Mouse (Mus musculus) v-Abl transformed pro-B cells (cell line): ENCODE results near the gene Trmt112.

ENCODE experiments used
- in situ Hi-C, 2 experiments: fragments of 400-800 bp; cut with MboI; formaldehyde crosslinking; loops; one replicate each; pipeline ENCODE4 v1.15.1; 2025; ENCODE audit not compliant: unreplicated experiment in 2 of 2

The Trmt112 gene

DNA sequence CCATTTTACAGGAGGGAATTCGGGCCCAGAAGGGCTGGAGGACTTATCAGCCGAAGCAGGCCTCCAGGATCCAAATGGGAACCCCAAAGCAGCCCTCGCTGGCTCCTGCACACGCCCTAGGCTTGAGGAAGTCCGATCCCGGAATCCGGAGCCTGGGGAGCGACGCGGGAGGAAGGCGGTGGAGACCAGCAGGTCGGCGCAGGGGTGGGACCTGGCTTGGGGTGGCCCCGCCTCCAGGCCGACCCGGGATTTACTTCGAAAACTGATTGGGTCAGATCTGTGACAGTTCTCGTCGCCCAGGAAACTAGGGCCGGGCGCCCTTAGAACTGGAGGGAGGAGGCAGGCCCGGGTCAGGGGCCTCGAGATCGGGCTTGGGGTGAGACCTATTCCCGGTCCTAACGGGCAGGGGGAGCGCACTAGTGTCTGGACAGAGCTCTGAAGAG lies 32.8 kb downstream of the Trmt112 start, which contains the start of gene Gpr137:
Gene Gpr137, minus strand, starts transcription at position 232 of the 443 bp plus-strand sequence.
- in situ Hi-C loops = no loop called here

DNA sequence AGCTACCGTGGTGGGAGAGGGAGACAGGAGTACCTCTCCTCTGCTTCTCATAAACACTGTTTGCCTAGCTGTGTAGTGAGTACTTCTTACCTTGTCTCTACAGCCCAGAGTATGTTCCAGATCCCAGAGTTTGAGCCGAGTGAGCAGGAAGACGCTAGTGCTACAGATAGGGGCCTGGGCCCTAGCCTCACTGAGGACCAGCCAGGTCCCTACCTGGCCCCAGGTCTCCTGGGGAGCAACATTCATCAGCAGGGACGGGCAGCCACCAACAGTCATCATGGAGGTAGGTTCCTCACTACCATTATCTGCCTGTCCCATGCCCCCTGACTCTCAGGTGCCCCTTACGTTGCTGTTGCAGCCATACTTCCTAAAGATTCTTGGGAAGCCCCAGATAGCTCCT lies 33.3 kb downstream of the Trmt112 start:
- in situ Hi-C loops = no loop called here

DNA sequence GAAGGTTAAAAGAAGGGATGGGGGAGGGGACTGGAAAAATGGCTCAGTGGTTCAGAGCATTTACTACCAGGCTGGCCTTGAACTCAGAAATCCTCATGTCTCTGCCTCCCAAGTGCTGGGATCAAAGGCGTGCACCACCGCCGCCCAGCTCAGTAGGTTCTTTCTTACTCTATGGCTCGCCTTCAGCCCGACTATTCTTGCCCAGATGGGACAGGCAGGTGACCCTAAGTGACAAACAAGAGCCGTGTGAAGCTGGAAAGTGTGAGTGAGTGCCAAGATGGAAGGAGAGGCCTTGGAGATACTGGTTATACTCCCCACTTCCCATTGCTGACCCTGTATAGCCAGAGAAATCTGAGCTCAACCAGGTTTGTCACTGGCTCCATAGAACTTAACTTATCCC lies 34.2 kb downstream of the Trmt112 start:
- in situ Hi-C loops = no loop called here

DNA sequence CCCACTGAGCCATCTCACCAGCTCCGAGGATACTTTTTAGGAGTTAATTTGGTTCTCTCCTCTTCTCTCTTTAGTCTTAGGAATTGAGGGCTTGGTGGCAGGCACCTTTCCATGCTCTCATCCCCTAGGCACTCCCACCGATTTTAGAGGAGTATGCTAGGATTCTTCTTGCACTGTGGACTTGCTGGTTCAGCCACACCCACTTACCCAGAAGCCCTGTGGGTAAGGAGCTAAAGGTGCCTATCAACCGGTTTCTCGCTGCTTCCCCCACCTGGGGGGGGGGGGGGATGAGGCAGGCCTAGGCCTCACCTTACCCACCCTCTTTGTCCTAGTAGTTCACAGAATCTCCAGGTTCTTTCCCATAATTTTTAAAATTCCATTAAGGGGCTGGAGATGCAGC lies 38.2 kb downstream of the Trmt112 start:
- in situ Hi-C loops = no loop called here

DNA sequence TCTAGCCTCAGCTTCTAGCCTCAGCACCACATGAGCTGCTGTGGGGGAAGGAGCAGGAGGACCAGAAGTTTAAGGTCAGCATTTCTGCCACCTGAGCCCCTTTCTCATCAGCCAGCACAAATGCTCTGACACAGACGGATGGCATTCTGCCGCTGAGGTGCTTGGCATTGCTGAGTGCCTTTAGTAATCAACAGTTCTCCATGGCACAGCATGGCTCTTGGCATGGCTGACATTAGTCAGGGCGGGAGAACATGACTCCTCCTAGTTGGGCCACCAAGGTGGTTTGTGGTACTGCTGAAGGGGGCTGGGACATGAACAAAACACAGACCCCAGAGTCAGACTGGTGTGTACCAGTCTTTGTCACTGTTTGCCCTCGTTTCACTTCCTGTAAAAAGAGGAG lies 38.7 kb downstream of the Trmt112 start:
- in situ Hi-C loops = no loop called here

DNA sequence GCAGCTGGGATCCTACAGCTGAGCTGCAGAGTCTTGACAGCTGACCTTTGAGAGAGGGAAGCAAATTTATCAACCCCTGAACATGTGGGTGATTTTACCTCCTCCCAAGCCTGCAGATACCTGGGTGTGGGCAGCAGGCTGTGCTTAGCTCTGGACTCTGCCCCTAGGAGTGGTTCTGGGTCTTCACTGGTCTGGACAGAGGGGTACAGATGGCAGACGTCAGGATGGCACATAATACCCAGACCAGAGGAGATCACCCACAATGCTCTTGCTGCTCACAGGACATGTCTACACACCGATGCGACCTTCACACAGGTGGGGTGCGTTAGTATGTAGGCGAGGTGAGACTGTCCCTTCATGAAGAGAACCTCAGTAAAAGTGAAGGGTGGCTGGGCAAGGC lies 40.0 kb downstream of the Trmt112 start:
- in situ Hi-C loops = no loop called here

DNA sequence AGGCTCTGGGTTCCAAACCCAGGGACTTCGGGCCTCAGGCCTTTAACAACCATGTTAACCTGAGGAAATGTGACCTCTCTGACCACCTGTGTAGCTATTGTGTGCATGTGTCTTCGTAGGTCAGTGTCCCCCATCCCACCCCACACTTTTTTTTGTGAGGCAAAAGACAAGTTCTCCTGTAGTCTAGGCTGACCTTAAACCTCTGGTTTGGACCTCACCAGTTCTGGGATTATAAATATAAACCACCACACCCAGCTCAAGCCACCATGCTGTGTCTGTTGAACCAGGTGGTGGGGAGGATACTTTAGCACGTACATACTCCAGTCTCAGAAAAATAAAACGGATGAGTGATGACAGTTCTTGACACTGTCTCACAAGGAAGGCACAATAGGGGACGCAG lies 40.5 kb downstream of the Trmt112 start:
- in situ Hi-C loops = no loop called here

DNA sequence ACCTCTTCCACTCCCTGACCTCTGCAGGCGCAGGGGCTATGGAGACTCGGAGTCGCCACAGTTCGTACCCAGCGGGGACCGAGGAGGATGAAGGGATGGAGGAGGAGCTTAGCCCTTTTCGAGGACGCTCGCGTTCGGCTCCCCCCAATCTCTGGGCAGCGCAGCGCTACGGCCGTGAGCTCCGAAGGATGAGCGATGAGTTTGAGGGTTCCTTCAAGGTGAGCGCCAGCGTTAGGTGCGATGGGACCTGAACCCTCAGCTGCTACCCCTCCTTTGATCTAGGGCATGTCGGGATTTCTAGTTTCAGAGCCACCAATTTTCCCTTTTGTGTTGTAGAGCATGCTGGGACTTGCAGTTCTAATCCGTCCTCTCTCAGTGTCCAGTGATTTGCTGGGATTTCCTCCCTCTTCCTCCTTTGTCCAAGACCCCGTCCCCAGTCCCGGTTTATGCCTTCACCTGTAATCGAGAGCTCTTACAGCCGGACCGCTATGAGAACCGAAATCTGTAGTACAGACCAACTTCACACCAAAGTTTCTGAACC lies 41.2 kb downstream of the Trmt112 start:
- in situ Hi-C loops = no loop called here

GRCm38 (mm10) chr19:6951381-6951968 lies 42.0 kb downstream of the Trmt112 start:
- in situ Hi-C loops = no loop called here

DNA sequence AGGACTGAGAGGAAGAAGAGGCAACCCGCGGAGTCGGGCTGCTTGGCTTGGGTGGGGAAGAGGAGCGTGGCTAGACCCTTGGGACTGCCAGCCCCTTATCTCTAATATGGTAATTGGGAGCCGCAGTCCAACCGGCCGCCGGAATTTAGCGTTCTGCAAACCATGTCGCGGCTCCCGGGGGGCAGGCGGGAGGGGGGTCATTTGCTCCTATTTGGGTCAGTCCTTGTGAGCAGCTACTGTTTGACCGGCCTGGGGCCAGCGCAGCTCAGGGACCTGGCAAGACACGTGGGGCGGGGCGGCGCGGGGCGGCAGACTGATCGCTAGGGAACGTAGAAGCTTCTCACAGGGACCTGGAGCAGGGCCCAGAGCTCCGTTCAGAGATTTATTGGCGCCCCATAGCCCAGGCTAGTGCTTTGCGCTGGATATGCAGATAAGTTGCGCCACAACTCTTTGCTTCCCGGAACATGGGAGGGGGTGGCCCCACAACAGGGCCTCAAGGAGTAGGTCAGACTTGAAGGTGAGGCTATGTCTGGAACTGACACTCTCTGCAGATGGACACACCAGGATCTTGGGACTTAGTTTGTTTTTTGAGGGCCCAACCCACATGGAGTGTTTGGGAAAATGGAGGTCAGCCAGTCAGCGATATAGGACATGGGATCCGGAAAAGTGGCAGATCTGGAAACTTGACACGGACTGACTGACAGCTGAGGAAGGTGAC lies 42.7 kb downstream of the Trmt112 start:
- in situ Hi-C loops = no loop called here

DNA sequence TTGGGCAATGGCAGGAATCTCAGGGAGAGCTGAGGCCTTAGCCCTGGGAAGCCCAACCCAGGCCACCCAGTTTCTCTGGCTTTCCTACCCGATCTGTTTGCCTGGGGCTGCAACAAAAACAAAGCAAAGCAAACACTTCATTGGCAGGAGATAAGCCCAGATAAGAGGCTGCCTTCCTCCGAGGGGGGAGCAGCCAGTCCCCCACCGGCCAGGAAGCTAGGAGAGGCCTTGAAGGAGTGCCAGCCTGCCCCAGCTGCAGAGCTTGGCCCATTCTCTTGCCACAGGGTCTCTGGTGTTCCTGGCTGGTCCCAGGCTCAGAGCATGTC lies 43.2 kb downstream of the Trmt112 start:
- in situ Hi-C loops = no loop called here

- in situ Hi-C loops = no loop called here
Measured at GRCm38 (mm10) chr19:6954046-6954445, 44.5 kb downstream of the Trmt112 start.

DNA sequence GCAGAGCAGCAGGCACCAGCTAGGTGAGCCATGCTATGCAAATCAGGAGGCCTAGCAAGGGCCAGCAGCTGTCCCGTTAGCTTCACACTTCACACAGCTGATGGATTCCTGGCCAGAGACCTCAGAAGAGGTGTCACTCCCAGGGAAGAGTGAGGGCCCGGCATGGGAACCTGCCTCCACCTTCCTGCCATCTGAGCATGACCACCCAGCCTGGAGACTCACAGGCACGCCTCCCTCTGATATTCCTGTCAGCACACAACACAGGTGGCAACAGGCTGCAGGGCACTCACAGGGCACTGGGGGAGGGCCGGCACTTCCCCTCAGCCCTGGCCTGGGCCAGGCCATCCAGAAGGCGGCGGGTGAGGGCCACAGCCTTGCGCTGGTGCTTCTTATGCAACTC lies 45.9 kb downstream of the Trmt112 start:
- in situ Hi-C loops = no loop called here

GRCm38 (mm10) chr19:6956461-6956860 lies 47.0 kb downstream of the Trmt112 start:
- in situ Hi-C loops = no loop called here
